Mouse (Mus musculus): ENCODE measurements around the gene Gm17651.

Gene Gm17651

GRCm38 (mm10) chr3:97681321-97682158 is 7.0 kb upstream of the Gm17651 start:
- in situ Hi-C loops (cut with MboI; ENCODE audit: unreplicated experiment in 2 of 2): loop anchor here (5.0 to 25.0 kb wide), 4 partner anchors 86 to 1293 kb away; no protein-coding TSS in a partner anchor

- in situ Hi-C loops (cut with MboI; ENCODE audit: unreplicated experiment in 2 of 2): loop anchor here (5.0 to 25.0 kb wide), 4 partner anchors 87 to 1294 kb away; no protein-coding TSS in a partner anchor
Observed at GRCm38 (mm10) chr3:97680631-97681320, 6.3 kb upstream of the Gm17651 start.

GRCm38 (mm10) chr3:97678416-97678815 is 3.9 kb upstream of the Gm17651 start:
- in situ Hi-C loops (cut with MboI; ENCODE audit: unreplicated experiment in 2 of 2): loop anchor here (5.0 to 25.0 kb wide), 3 partner anchors 204 to 636 kb away; no protein-coding TSS in a partner anchor

- in situ Hi-C loops (cut with MboI; ENCODE audit: unreplicated experiment in 2 of 2): loop anchor here (5.0 to 25.0 kb wide), 3 partner anchors 206 to 639 kb away; no protein-coding TSS in a partner anchor
Observed at GRCm38 (mm10) chr3:97676126-97676525, 1.6 kb upstream of the Gm17651 start.

GRCm38 (mm10) chr3:97667093-97667675 is 7.3 kb downstream of the Gm17651 start:
- in situ Hi-C loops (cut with MboI; ENCODE audit: unreplicated experiment in 2 of 2): loop anchor here in 1 of 2 experiments (10.0 kb wide), 1 partner anchor 98 kb away; no protein-coding TSS in a partner anchor

GRCm38 (mm10) chr3:97666154-97666553 is 8.3 kb downstream of the Gm17651 start:
- in situ Hi-C loops (cut with MboI; ENCODE audit: unreplicated experiment in 2 of 2): loop anchor here in 1 of 2 experiments (10.0 kb wide), 1 partner anchor 99 kb away; no protein-coding TSS in a partner anchor

- in situ Hi-C loops (cut with MboI; ENCODE audit: unreplicated experiment in 2 of 2): loop anchor here in 1 of 2 experiments (10.0 kb wide), 1 partner anchor 99 kb away; no protein-coding TSS in a partner anchor
Observed at GRCm38 (mm10) chr3:97665525-97665924, 9.0 kb downstream of the Gm17651 start.

- in situ Hi-C loops (cut with MboI; ENCODE audit: unreplicated experiment in 2 of 2): loop anchor here in 1 of 2 experiments (10.0 kb wide), 1 partner anchor 104 kb away; no protein-coding TSS in a partner anchor
Observed at GRCm38 (mm10) chr3:97661206-97661605, 13.3 kb downstream of the Gm17651 start.

- in situ Hi-C loops (cut with MboI; ENCODE audit: unreplicated experiment in 2 of 2): loop anchor here (5.0 to 10.0 kb wide), 2 partner anchors 52 to 105 kb away; no protein-coding TSS in a partner anchor
Observed at GRCm38 (mm10) chr3:97659746-97660145, 14.7 kb downstream of the Gm17651 start.

- in situ Hi-C loops (cut with MboI; ENCODE audit: unreplicated experiment in 2 of 2): loop anchor here in 1 of 2 experiments (5.0 kb wide), 1 partner anchor 51 kb away; no protein-coding TSS in a partner anchor
Observed at GRCm38 (mm10) chr3:97658426-97659193, 15.9 kb downstream of the Gm17651 start.

- in situ Hi-C loops (cut with MboI; ENCODE audit: unreplicated experiment in 2 of 2): loop anchor here in 1 of 2 experiments (5.0 kb wide), 1 partner anchor 51 kb away; no protein-coding TSS in a partner anchor
Observed at GRCm38 (mm10) chr3:97657655-97658411, 16.7 kb downstream of the Gm17651 start, which contains the start of gene Prkab2. Gene Prkab2 (plus strand): TSS chr3:97658193.

GRCm38 (mm10) chr3:97654901-97655300 is 19.6 kb downstream of the Gm17651 start:
- in situ Hi-C loops (cut with MboI; ENCODE audit: unreplicated experiment in 2 of 2): loop anchor here in 1 of 2 experiments (5.0 kb wide), 1 partner anchor 48 kb away; no protein-coding TSS in a partner anchor

GRCm38 (mm10) chr3:97653781-97654180 is 20.7 kb downstream of the Gm17651 start:
- in situ Hi-C loops (cut with MboI; ENCODE audit: unreplicated experiment in 2 of 2): no loop called here

- in situ Hi-C loops (cut with MboI; ENCODE audit: unreplicated experiment in 2 of 2): no loop called here
Observed at GRCm38 (mm10) chr3:97651604-97652003, 22.9 kb downstream of the Gm17651 start.

GRCm38 (mm10) chr3:97649469-97649868 is 25.0 kb downstream of the Gm17651 start:
- in situ Hi-C loops (cut with MboI; ENCODE audit: unreplicated experiment in 2 of 2): no loop called here

- in situ Hi-C loops (cut with MboI; ENCODE audit: unreplicated experiment in 2 of 2): no loop called here
Observed at GRCm38 (mm10) chr3:97649022-97649421, 25.5 kb downstream of the Gm17651 start.

GRCm38 (mm10) chr3:97648518-97648917 is 26.0 kb downstream of the Gm17651 start:
- in situ Hi-C loops (cut with MboI; ENCODE audit: unreplicated experiment in 2 of 2): no loop called here

GRCm38 (mm10) chr3:97642001-97642400 is 32.5 kb downstream of the Gm17651 start:
- in situ Hi-C loops (cut with MboI; ENCODE audit: unreplicated experiment in 2 of 2): no loop called here

GRCm38 (mm10) chr3:97641396-97641795 is 33.1 kb downstream of the Gm17651 start:
- in situ Hi-C loops (cut with MboI; ENCODE audit: unreplicated experiment in 2 of 2): no loop called here
